Mouse (Mus musculus): ENCODE data around the gene Cbln1. TPM values are rescaled to one million over a fixed set of nuclear protein-coding genes. Genes with fewer than 3 reads are reported as not detected.

Cbln1 gene
- polyA plus RNA-seq, 1 experiment from 2014 or later: 16.2 TPM

GRCm38 (mm10) chr8:87473314-87473713 is 905 bp upstream of the Cbln1 start:
- Histone ChIP-seq H3K4me1 (replicated peaks; ENCODE audit: control insufficient read depth, insufficient read depth, low read length) (peaks cover 13% of the 10 kb centered on the region; the same call in 1 of the 2 replicates), H3K9ac (ENCODE audit: low read depth, low read length) (peak overlapping the region; percentile 58), H3K4me2 (replicated peaks; ENCODE audit: low read depth, low read length) (peak overlapping the region; percentile 94), H3K27ac (ENCODE audit: low read depth, low read length) (no peak overlapping the region), H3K4me3 (ENCODE audit: low read depth, low read length) (peak overlapping the region; percentile 59), H3K36me3 (ENCODE audit: control insufficient read depth, insufficient read depth, low read length) (no peaks in the 10 kb centered on the region), H3K27me3 (ENCODE audit: control insufficient read depth, insufficient read depth, low read length) (peaks cover 40% of the 10 kb centered on the region), H3K9me3 (ENCODE audit: control insufficient read depth, low read length) (no peaks in the 10 kb centered on the region)
- WGBS: under 1% methylated on average over 30 of the region's 30 CpGs
- ATAC-seq (ENCODE audit: low FRiP score) (peak; percentile 18), DNase-seq (ENCODE audit: low spot score) (peak; percentile 56)

GRCm38 (mm10) chr8:87471603-87472270 is 672 bp downstream of the Cbln1 start:
- Histone ChIP-seq H3K36me3 (ENCODE audit: control insufficient read depth, insufficient read depth, low read length) (no peaks in the 10 kb centered on the region), H3K4me2 (replicated peaks; ENCODE audit: low read depth, low read length) (peak overlapping the region; percentile 94), H3K9me3 (ENCODE audit: control insufficient read depth, low read length) (no peaks in the 10 kb centered on the region), H3K4me3 (ENCODE audit: low read depth, low read length) (peak overlapping the region; percentile 59), H3K27ac (ENCODE audit: low read depth, low read length) (peak overlapping the region; percentile 75), H3K4me1 (replicated peaks; ENCODE audit: control insufficient read depth, insufficient read depth, low read length) (peaks cover 13% of the 10 kb centered on the region; the same call in 1 of the 2 replicates), H3K27me3 (ENCODE audit: control insufficient read depth, insufficient read depth, low read length) (peaks cover 52% of the 10 kb centered on the region), H3K9ac (ENCODE audit: low read depth, low read length) (peak overlapping the region; percentile 71)
- DNase-seq (ENCODE audit: low spot score) (peak; percentile 60), ATAC-seq (ENCODE audit: low FRiP score) (peak; percentile 60)
- WGBS: under 1% methylated on average over 33 of the region's 36 CpGs

GRCm38 (mm10) chr8:87470834-87471602 is 1.4 kb downstream of the Cbln1 start:
- peak overlapping the region; percentile 71 for H3K9ac ChIP-seq (ENCODE audit: low read depth, low read length)
- peak overlapping the region; percentile 59 for H3K4me3 ChIP-seq (ENCODE audit: low read depth, low read length)
- H3K4me1 ChIP-seq (replicated peaks; ENCODE audit: control insufficient read depth, insufficient read depth, low read length): peaks cover 13% of the 10 kb centered on the region; the same call in 1 of the 2 replicates
- no peaks in the 10 kb centered on the region for H3K36me3 ChIP-seq (ENCODE audit: control insufficient read depth, insufficient read depth, low read length)
- H3K27ac ChIP-seq (ENCODE audit: low read depth, low read length): no peak overlapping the region
- ATAC-seq (ENCODE audit: low FRiP score) (no peak), DNase-seq (ENCODE audit: low spot score) (peak; percentile 62)
- peaks cover 58% of the 10 kb centered on the region for H3K27me3 ChIP-seq (ENCODE audit: control insufficient read depth, insufficient read depth, low read length)
- under 1% methylated on average over 32 of the region's 32 CpGs for WGBS
- H3K9me3 ChIP-seq (ENCODE audit: control insufficient read depth, low read length): no peaks in the 10 kb centered on the region
- H3K4me2 ChIP-seq (replicated peaks; ENCODE audit: low read depth, low read length): peak overlapping the region; percentile 94

- H3K9me3 ChIP-seq (ENCODE audit: control insufficient read depth, low read length): no peaks in the 10 kb centered on the region
- ATAC-seq (ENCODE audit: low FRiP score) (no peak), DNase-seq (ENCODE audit: low spot score) (peak; percentile 69)
- peaks cover 58% of the 10 kb centered on the region for H3K27me3 ChIP-seq (ENCODE audit: control insufficient read depth, insufficient read depth, low read length)
- H3K36me3 ChIP-seq (ENCODE audit: control insufficient read depth, insufficient read depth, low read length): no peaks in the 10 kb centered on the region
- under 1% methylated on average over 59 of the region's 59 CpGs for WGBS
- H3K27ac ChIP-seq (ENCODE audit: low read depth, low read length): no peak overlapping the region
- H3K4me2 ChIP-seq (replicated peaks; ENCODE audit: low read depth, low read length): peak overlapping the region; percentile 94
- peak overlapping the region; percentile 59 for H3K4me3 ChIP-seq (ENCODE audit: low read depth, low read length)
- H3K4me1 ChIP-seq (replicated peaks; ENCODE audit: control insufficient read depth, insufficient read depth, low read length): peaks cover 13% of the 10 kb centered on the region; the same call in 1 of the 2 replicates
- peak overlapping the region; percentile 20; the same call in 1 of the 2 replicates for H3K9ac ChIP-seq (ENCODE audit: low read depth, low read length)
Observed at GRCm38 (mm10) chr8:87469931-87470833, 2.2 kb downstream of the Cbln1 start.

GRCm38 (mm10) chr8:87468958-87469815 is 3.2 kb downstream of the Cbln1 start:
- peaks cover 13% of the 10 kb centered on the region; the same call in 1 of the 2 replicates for H3K4me1 ChIP-seq (replicated peaks; ENCODE audit: control insufficient read depth, insufficient read depth, low read length)
- no peaks in the 10 kb centered on the region for H3K36me3 ChIP-seq (ENCODE audit: control insufficient read depth, insufficient read depth, low read length)
- peak overlapping the region; percentile 59 for H3K4me3 ChIP-seq (ENCODE audit: low read depth, low read length)
- H3K9me3 ChIP-seq (ENCODE audit: control insufficient read depth, low read length): no peaks in the 10 kb centered on the region
- H3K9ac ChIP-seq (ENCODE audit: low read depth, low read length): no peak overlapping the region
- H3K27ac ChIP-seq (ENCODE audit: low read depth, low read length): no peak overlapping the region
- ATAC-seq (ENCODE audit: low FRiP score): no peak
- peak; percentile 64 for DNase-seq (ENCODE audit: low spot score)
- peaks cover 54% of the 10 kb centered on the region for H3K27me3 ChIP-seq (ENCODE audit: control insufficient read depth, insufficient read depth, low read length)
- 2% methylated on average over 45 of the region's 45 CpGs for WGBS
- peak overlapping the region; percentile 94 for H3K4me2 ChIP-seq (replicated peaks; ENCODE audit: low read depth, low read length)

GRCm38 (mm10) chr8:87468416-87468957 is 3.9 kb downstream of the Cbln1 start:
- peak overlapping the region; percentile 39 for H3K4me2 ChIP-seq (replicated peaks; ENCODE audit: low read depth, low read length)
- peaks cover 13% of the 10 kb centered on the region; the same call in 1 of the 2 replicates for H3K4me1 ChIP-seq (replicated peaks; ENCODE audit: control insufficient read depth, insufficient read depth, low read length)
- peak; percentile 61 for DNase-seq (ENCODE audit: low spot score)
- no peak overlapping the region for H3K27ac ChIP-seq (ENCODE audit: low read depth, low read length)
- H3K27me3 ChIP-seq (ENCODE audit: control insufficient read depth, insufficient read depth, low read length): peaks cover 50% of the 10 kb centered on the region
- H3K4me3 ChIP-seq (ENCODE audit: low read depth, low read length): peak overlapping the region; percentile 59
- no peaks in the 10 kb centered on the region for H3K36me3 ChIP-seq (ENCODE audit: control insufficient read depth, insufficient read depth, low read length)
- no peaks in the 10 kb centered on the region for H3K9me3 ChIP-seq (ENCODE audit: control insufficient read depth, low read length)
- under 1% methylated on average over 23 of the region's 23 CpGs for WGBS
- ATAC-seq (ENCODE audit: low FRiP score): no peak
- H3K9ac ChIP-seq (ENCODE audit: low read depth, low read length): 0 out of 2 replicates have a peak overlapping the region, but pooled peaks have one; percentile 23

GRCm38 (mm10) chr8:87467906-87468305 is 4.5 kb downstream of the Cbln1 start:
- H3K4me3 ChIP-seq (ENCODE audit: low read depth, low read length): no peak overlapping the region
- H3K9me3 ChIP-seq (ENCODE audit: control insufficient read depth, low read length): no peaks in the 10 kb centered on the region
- peaks cover 13% of the 10 kb centered on the region; the same call in 1 of the 2 replicates for H3K4me1 ChIP-seq (replicated peaks; ENCODE audit: control insufficient read depth, insufficient read depth, low read length)
- DNase-seq (ENCODE audit: low spot score): peak; percentile 24
- H3K27ac ChIP-seq (ENCODE audit: low read depth, low read length): no peak overlapping the region
- no peak overlapping the region for H3K9ac ChIP-seq (ENCODE audit: low read depth, low read length)
- 17% methylated on average over 3 of the region's 3 CpGs for WGBS
- no peaks in the 10 kb centered on the region for H3K36me3 ChIP-seq (ENCODE audit: control insufficient read depth, insufficient read depth, low read length)
- peaks cover 47% of the 10 kb centered on the region for H3K27me3 ChIP-seq (ENCODE audit: control insufficient read depth, insufficient read depth, low read length)
- no peak overlapping the region for H3K4me2 ChIP-seq (replicated peaks; ENCODE audit: low read depth, low read length)
- no peak for ATAC-seq (ENCODE audit: low FRiP score)
